Mouse (Mus musculus): ENCODE data around the gene Il27ra. TPM values are rescaled to one million over a fixed set of nuclear protein-coding genes. Genes with fewer than 3 reads are reported as not detected.
"Not testable (repeated sequence)": the region's sequence is repeated elsewhere in the genome, so short reads cannot be mapped to it uniquely, and the experiment has no call there.

Gene Il27ra
- polyA plus RNA-seq, 2 experiments = 0.78 to 2.1 TPM

DNA sequence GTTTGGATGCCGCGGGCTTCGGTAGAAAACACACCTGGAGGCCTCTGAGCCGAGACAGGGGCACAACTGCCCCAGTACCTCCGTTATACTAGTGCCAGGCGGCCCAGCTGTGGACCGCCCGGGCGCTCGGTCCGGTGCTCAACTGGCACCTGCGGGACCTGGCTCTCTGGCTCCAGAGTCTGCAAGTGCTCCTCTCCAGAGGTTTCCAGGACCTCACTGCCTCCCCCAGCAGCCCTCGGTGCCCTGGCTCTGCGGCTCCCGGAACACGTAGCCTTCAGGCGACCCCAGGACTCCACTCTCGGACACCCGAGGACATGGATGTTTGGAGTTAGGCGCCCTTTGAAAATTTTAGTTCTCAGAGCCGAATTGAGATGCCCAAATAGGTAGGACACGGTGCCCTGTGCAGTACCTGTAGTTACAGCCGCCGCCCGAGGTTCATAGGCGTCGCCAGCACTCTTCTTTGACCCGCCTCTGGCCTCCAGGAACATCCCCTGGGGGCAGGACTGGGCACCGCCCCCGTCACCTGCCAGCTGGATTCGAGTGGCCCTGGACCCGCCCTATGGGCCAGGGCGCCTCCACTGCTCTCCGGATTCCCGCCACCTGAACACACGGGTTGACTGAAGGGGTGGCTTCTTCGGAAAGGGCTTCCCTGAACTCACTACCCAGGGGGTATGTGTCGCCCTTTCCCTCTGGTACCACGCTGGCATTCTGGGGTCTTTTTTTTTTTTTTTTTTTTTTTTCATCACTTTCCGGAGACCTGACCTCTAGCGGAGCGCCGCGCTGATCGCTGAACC is 30.5 kb downstream of the Il27ra start, which contains the start of gene 2210011C24Rik:
TSS of gene 2210011C24Rik (minus strand) at position 467 of the 794 bp plus-strand sequence.
- no peak for TF ChIP-seq POLR2A (IDR thresholded peaks at IDR 0.05; ENCODE audit: borderline replicate concordance, extremely low read depth, insufficient read depth, insufficient read length)
- Histone ChIP-seq H3K27me3 (ENCODE audit: control insufficient read depth, insufficient read depth, low read length) (peaks cover 40% of the 10 kb centered on the region), H3K27ac (replicated peaks; ENCODE audit: low read depth, low read length) (no peak within 1 kb of the TSS), H3K36me3 (ENCODE audit: control insufficient read depth, insufficient read depth, low read length) (no peaks in the 10 kb centered on the region), H3K4me1 (ENCODE audit: control insufficient read depth, insufficient read depth, low read length) (peaks cover 23% of the 10 kb centered on the region), H3K9me3 (ENCODE audit: control insufficient read depth, low read length) (no peaks in the 10 kb centered on the region), H3K4me2 (replicated peaks; ENCODE audit: low read depth, low read length, severe bottlenecking) (peak within 1 kb of the TSS; percentile 95), H3K9ac (ENCODE audit: low read depth, low read length, severe bottlenecking) (peak within 1 kb of the TSS; percentile 49), H3K4me3 (replicated peaks; ENCODE audit: low read length) (peak within 1 kb of the TSS; percentile 57)
- DNase-seq (ENCODE audit: low spot score) (no peak), ATAC-seq (ENCODE audit: low FRiP score, low read depth) (no peak)
- WGBS = under 1% methylated on average over 45 of the region's 45 CpGs

DNA sequence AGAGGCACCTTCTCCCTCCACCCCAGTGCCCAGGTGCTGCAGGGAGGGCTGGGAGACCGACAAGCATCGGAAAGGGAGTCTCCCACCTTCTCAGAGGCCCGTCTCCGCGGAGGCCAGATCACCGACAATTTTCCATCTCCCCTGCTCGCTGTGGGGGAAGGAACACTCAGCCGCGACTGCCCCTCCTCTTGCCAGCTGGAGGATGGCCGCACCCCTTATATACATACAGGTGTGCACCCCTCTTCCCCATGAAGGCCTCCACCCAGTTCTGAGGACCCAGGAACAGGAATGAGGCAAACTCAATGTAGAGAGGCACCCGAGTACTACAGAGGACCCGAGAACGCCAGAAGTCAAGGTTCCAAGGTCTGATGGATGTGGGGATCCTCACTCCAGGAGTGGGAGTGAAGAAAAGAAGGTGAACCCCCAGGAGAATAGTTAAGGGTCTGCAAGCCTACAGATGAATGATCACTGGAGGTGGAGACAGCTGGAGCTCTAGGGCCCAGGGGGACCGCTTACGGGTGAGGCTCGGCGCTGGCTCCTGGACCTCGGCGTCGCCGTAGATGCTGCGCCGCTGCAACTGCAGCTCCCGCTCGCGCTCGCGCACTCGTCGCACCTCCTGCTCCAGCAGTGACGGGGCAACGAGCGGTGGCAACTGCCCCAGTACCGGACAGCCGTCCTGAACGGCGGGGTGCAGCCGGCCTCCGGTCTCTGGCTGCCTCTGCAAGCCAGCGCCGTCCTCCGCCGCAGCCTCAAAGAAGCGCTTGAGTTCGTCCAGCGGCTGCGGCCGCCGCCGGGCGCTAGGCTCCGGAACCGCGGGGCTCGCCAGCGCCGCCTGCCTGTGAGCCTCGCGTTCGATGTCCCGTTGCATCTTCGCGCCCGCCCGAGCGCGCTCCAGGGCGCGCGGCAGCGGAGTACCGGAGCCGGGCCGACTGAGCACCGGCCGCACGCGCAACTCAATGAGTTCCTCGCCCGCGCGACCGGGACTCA is 31.5 kb downstream of the Il27ra start:
- peak; percentile 68 for DNase-seq (ENCODE audit: low spot score)
- Histone ChIP-seq H3K9me3 (ENCODE audit: control insufficient read depth, low read length) (no peaks in the 10 kb centered on the region), H3K4me2 (replicated peaks; ENCODE audit: low read depth, low read length, severe bottlenecking) (peak overlapping the region; percentile 95), H3K9ac (ENCODE audit: low read depth, low read length, severe bottlenecking) (peak overlapping the region; percentile 49), H3K4me3 (replicated peaks; ENCODE audit: low read length) (peak overlapping the region; percentile 57), H3K27me3 (ENCODE audit: control insufficient read depth, insufficient read depth, low read length) (peaks cover 40% of the 10 kb centered on the region), H3K27ac (replicated peaks; ENCODE audit: low read depth, low read length) (no peak overlapping the region), H3K4me1 (ENCODE audit: control insufficient read depth, insufficient read depth, low read length) (peaks cover 23% of the 10 kb centered on the region), H3K36me3 (ENCODE audit: control insufficient read depth, insufficient read depth, low read length) (no peaks in the 10 kb centered on the region)
- no peak for TF ChIP-seq POLR2A (IDR thresholded peaks at IDR 0.05; ENCODE audit: borderline replicate concordance, extremely low read depth, insufficient read depth, insufficient read length)
- ATAC-seq (ENCODE audit: low FRiP score, low read depth) = peak; percentile 54
- WGBS = 2% methylated on average over 59 of the region's 83 CpGs

DNA sequence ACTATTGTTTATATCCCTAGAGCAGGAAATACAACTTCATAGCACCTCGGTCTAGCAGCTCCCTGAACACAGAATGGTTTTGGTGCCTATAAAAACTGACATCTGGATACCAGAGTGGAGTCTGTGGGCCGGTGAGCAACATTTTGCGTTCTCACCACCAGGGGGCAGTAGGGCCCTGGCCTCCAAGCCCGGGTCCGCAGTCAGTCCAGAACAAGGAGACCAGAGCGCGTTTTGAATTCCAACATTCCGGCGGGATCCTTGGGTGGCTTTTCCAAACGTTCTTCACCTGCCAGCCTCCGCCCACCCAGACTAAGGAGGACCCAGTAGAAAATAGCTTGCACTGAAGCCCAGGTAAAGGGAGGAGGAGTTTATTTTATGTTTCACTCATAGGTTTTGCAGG is 32.5 kb downstream of the Il27ra start:
- peak; percentile 87 for DNase-seq (ENCODE audit: low spot score)
- H3K9ac ChIP-seq (ENCODE audit: low read depth, low read length, severe bottlenecking) = no peak overlapping the region
- no peaks in the 10 kb centered on the region for H3K9me3 ChIP-seq (ENCODE audit: control insufficient read depth, low read length)
- H3K4me2 ChIP-seq (replicated peaks; ENCODE audit: low read depth, low read length, severe bottlenecking) = no peak overlapping the region
- peak; percentile 72; the same call in 1 of the 2 replicates for ATAC-seq (ENCODE audit: low FRiP score, low read depth)
- no peak overlapping the region for H3K27ac ChIP-seq (replicated peaks; ENCODE audit: low read depth, low read length)
- no peaks in the 10 kb centered on the region for H3K36me3 ChIP-seq (ENCODE audit: control insufficient read depth, insufficient read depth, low read length)
- H3K27me3 ChIP-seq (ENCODE audit: control insufficient read depth, insufficient read depth, low read length) = peaks cover 40% of the 10 kb centered on the region
- TF ChIP-seq POLR2A (IDR thresholded peaks at IDR 0.05; ENCODE audit: borderline replicate concordance, extremely low read depth, insufficient read depth, insufficient read length) = no peak
- H3K4me3 ChIP-seq (replicated peaks; ENCODE audit: low read length) = no peak overlapping the region
- H3K4me1 ChIP-seq (ENCODE audit: control insufficient read depth, insufficient read depth, low read length) = peaks cover 23% of the 10 kb centered on the region
- WGBS = under 1% methylated on average over 11 of the region's 11 CpGs

DNA sequence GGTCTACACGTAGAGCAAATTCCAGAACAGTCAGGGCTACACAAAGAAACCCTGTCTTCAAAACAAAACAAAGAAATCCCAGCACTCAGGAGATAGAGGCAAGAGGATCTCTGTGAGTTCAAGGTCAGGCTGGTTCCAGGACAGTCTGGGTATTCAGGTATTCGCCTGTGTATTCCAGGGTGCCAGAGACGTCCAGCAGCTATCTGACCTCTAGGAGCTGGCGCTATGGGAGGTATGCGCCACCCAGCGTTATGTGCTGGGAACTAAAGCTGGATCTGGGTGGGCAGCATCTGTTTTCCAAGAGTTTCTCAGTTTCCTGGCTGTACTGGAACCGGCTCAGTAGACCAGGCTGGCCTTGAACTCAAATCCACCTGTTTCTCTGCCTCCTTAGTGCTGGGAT is 34.0 kb downstream of the Il27ra start:
- WGBS = 32% methylated on average over 7 of the region's 7 CpGs

DNA sequence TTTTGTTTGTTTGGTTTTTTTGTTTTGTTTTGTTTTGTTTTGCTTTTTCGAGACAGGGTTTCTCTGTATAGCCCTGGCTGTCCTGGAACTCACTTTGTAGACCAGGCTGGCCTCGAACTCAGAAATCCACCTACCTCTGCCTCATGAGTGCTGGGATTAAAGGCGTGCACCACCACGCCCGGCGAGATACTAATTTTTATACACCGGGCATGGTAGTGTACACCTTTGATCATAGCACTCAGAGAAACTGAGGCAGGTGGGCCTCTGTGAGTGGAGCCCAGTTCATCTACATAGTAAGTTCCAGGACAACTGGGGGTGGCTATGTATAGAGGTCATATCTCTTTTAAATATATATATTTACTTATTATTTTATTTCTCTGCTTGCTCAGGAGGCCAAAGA is 36.9 kb downstream of the Il27ra start:
- not testable (repeated sequence) for H3K27ac ChIP-seq (replicated peaks; ENCODE audit: low read depth, low read length); DNase-seq (ENCODE audit: low spot score)
- 91% methylated on average over 7 of the region's 7 CpGs for whole genome bisulfite sequencing

More for the DNA sequence above, 34.0 kb downstream of the Il27ra start:
- Histone ChIP-seq H3K9ac (ENCODE audit: low read depth, low read length, severe bottlenecking) (no peak overlapping the region), H3K4me2 (replicated peaks; ENCODE audit: low read depth, low read length, severe bottlenecking) (no peak overlapping the region), H3K9me3 (ENCODE audit: control insufficient read depth, low read length) (no peaks in the 10 kb centered on the region), H3K36me3 (ENCODE audit: control insufficient read depth, insufficient read depth, low read length) (no peaks in the 10 kb centered on the region), H3K4me3 (replicated peaks; ENCODE audit: low read length) (no peak overlapping the region), H3K27me3 (ENCODE audit: control insufficient read depth, insufficient read depth, low read length) (peaks cover 34% of the 10 kb centered on the region), H3K4me1 (ENCODE audit: control insufficient read depth, insufficient read depth, low read length) (peaks cover 31% of the 10 kb centered on the region), H3K27ac (replicated peaks; ENCODE audit: low read depth, low read length) (no peak overlapping the region)
- DNase-seq (ENCODE audit: low spot score) = no peak
- no peak for ATAC-seq (ENCODE audit: low FRiP score, low read depth)
- TF ChIP-seq POLR2A (IDR thresholded peaks at IDR 0.05; ENCODE audit: borderline replicate concordance, extremely low read depth, insufficient read depth, insufficient read length) = no peak

More for the DNA sequence above, 36.9 kb downstream of the Il27ra start:
- H3K27me3 ChIP-seq (ENCODE audit: control insufficient read depth, insufficient read depth, low read length); ATAC-seq (ENCODE audit: low FRiP score, low read depth); H3K4me2 ChIP-seq (replicated peaks; ENCODE audit: low read depth, low read length, severe bottlenecking); H3K4me3 ChIP-seq (replicated peaks; ENCODE audit: low read length); H3K9ac ChIP-seq (ENCODE audit: low read depth, low read length, severe bottlenecking); H3K9me3 ChIP-seq (ENCODE audit: control insufficient read depth, low read length): not testable (repeated sequence)
- Histone ChIP-seq H3K36me3 (ENCODE audit: control insufficient read depth, insufficient read depth, low read length) (peaks cover 13% of the 10 kb centered on the region), H3K4me1 (ENCODE audit: control insufficient read depth, insufficient read depth, low read length) (peaks cover 17% of the 10 kb centered on the region)

All from limb, embryonic 14.5 days (tissue).